ENCODE assay signal across 26 mouse cellular contexts in the genomic region with DNA sequence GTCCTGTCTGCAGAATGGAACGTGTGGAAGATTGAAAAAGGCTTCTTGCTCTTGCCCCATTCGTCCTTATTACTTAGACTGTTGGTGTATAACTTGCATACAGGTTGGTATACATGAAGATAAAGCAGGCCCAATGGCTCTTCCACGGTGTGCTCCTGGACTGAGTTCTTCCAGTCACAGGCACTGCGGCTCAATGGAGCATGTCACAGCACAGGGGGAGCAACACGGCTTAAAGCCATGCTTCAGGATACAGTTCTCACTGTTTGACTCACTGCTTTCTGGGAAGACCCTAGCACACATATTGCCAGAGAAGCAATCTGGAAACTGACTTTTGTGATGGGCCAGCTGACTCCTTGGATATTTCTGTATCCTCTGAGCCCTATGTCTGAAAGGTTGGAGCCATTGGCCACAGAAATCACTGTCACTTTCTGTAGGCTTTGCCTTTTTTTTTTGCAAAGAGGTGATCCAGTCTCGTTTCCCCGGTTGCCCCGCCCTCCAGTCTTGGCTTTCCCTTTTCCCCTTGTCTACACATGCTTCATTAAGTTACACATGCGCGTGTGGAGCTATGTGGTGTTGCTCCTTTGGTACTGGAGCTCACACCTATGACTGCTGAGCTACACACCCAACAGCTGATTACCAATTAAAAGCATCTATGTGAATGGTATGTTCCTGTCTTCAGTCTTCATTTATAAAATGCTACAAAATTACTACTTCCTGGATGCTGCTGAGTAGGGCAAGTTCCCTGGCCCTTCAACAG. TPM values are rescaled to one million over a fixed set of nuclear protein-coding genes. Genes with fewer than 3 reads are reported as not detected.
A peak's percentile ranks its signal among the peaks of the same experiment; 100 is the strongest.
DNase-seq lines count a peak whose midpoint lies in the region; ATAC-seq lines count a peak whose summit lies in the region.
"Had no signal": no experiment of that assay in that cellular context is flagged by ENCODE, and none has a peak within 500 bp of the region (broad histone marks: within the 10 kb centered on the region; RNA-seq: fewer than 3 reads in every experiment).

No protein-coding gene starts in this region.

- no peaks in the 10 kb centered on the region for H3K27me3 ChIP-seq in kidney, embryonic 15.5 days
- no peaks in the 10 kb centered on the region for H3K27me3 ChIP-seq in midbrain, embryonic 11.5 days (ENCODE audit: control insufficient read depth, insufficient read depth, low read length)
- no peaks in the 10 kb centered on the region for H3K27me3 ChIP-seq in midbrain, embryonic 14.5 days (ENCODE audit: control insufficient read depth, insufficient read depth, low read length)
- H3K27me3 ChIP-seq: embryonic facial prominence, embryonic 13.5 days; forebrain, embryonic 12.5 days; forebrain, embryonic 15.5 days; heart, embryonic 13.5 days; hindbrain, embryonic 12.5 days; hindbrain, embryonic 15.5 days; Patski had no signal

- intact Hi-C loops in heart, postnatal 25 days (cut with DNase I), result no loop called here

- DNase-seq in heart, adult 11 months, result peak; percentile 36
- no peak for DNase-seq in heart, postnatal 25 days (ENCODE audit: low spot score)
- no peak for DNase-seq in kidney, adult 11 months
- peak; percentile 69 for DNase-seq in midbrain, embryonic 11.5 days (ENCODE audit: low spot score, missing footprints)
- DNase-seq in midbrain, embryonic 14.5 days, result no peak
- DNase-seq: adrenal gland, postnatal 10 days; adrenal gland, postnatal 36 days; cerebellum, adult 11 months; cerebellum, adult 2 months; cerebellum, postnatal 10 days; cerebellum, postnatal 36 days; embryo, embryonic 11 days; gastrocnemius, postnatal 25 days; heart, adult 2 months; heart, postnatal 14 days had no signal

- no peak overlapping the region for H3K4me3 ChIP-seq in kidney, embryonic 15.5 days (replicated peaks)
- H3K4me3 ChIP-seq in midbrain, embryonic 11.5 days (ENCODE audit: low read depth, low read length), result no peak overlapping the region
- H3K4me3 ChIP-seq in midbrain, embryonic 14.5 days (replicated peaks; ENCODE audit: low read depth, low read length), result no peak overlapping the region
- H3K4me3 ChIP-seq: embryonic facial prominence, embryonic 10.5 days; embryonic facial prominence, embryonic 13.5 days; erythroblast, embryonic 14.5 days; forebrain, embryonic 12.5 days; forebrain, embryonic 15.5 days; heart, adult 2 months; heart, embryonic 10.5 days; heart, embryonic 13.5 days; hindbrain, embryonic 12.5 days; hindbrain, embryonic 15.5 days had no signal

- peak; percentile 90 for ATAC-seq in kidney, embryonic 15.5 days (replicated peaks; ENCODE audit: low FRiP score)
- ATAC-seq in midbrain, embryonic 11.5 days (ENCODE audit: low FRiP score), result no peak
- ATAC-seq in midbrain, embryonic 14.5 days (ENCODE audit: low FRiP score, low TSS enrichment), result no peak
- ATAC-seq: forebrain, embryonic 15.5 days; Patski had no signal

- no peaks in the 10 kb centered on the region for H3K9me3 ChIP-seq in kidney, embryonic 15.5 days (replicated peaks)
- no peaks in the 10 kb centered on the region for H3K9me3 ChIP-seq in midbrain, embryonic 11.5 days (ENCODE audit: control insufficient read depth, low read length)
- no peaks in the 10 kb centered on the region for H3K9me3 ChIP-seq in midbrain, embryonic 14.5 days (ENCODE audit: control insufficient read depth, low read length)
- H3K9me3 ChIP-seq: embryonic facial prominence, embryonic 10.5 days; embryonic facial prominence, embryonic 13.5 days; forebrain, embryonic 12.5 days; forebrain, embryonic 15.5 days; heart, embryonic 10.5 days; heart, embryonic 13.5 days; hindbrain, embryonic 12.5 days; hindbrain, embryonic 15.5 days had no signal

- H3K4me1 ChIP-seq in kidney, embryonic 15.5 days, result peaks cover 11% of the 10 kb centered on the region
- no peaks in the 10 kb centered on the region for H3K4me1 ChIP-seq in midbrain, embryonic 11.5 days (ENCODE audit: control insufficient read depth, insufficient read depth, low read length)
- H3K4me1 ChIP-seq in midbrain, embryonic 14.5 days (ENCODE audit: control insufficient read depth, insufficient read depth, low read length), result no peaks in the 10 kb centered on the region
- H3K4me1 ChIP-seq: embryonic facial prominence, embryonic 10.5 days; forebrain, embryonic 12.5 days; forebrain, embryonic 15.5 days; heart, embryonic 10.5 days; hindbrain, embryonic 12.5 days; hindbrain, embryonic 15.5 days had no signal

- H3K36me3 ChIP-seq in kidney, embryonic 15.5 days, result no peaks in the 10 kb centered on the region
- H3K36me3 ChIP-seq in midbrain, embryonic 11.5 days (ENCODE audit: control insufficient read depth, insufficient read depth, low read length), result no peaks in the 10 kb centered on the region
- H3K36me3 ChIP-seq in midbrain, embryonic 14.5 days (ENCODE audit: control insufficient read depth, insufficient read depth, low read length), result 0 out of 2 replicates have a peak, but pooled peaks cover 3% of the 10 kb centered on the region
- H3K36me3 ChIP-seq: embryonic facial prominence, embryonic 10.5 days; embryonic facial prominence, embryonic 13.5 days; forebrain, embryonic 12.5 days; forebrain, embryonic 15.5 days; heart, embryonic 10.5 days; hindbrain, embryonic 12.5 days; hindbrain, embryonic 15.5 days had no signal

- H3K27ac ChIP-seq in kidney, embryonic 15.5 days, result peak overlapping the region; percentile 59
- H3K27ac ChIP-seq in midbrain, embryonic 11.5 days (ENCODE audit: low read depth, low read length), result no peak overlapping the region
- no peak overlapping the region for H3K27ac ChIP-seq in midbrain, embryonic 14.5 days (replicated peaks; ENCODE audit: low read depth, low read length)
- H3K27ac ChIP-seq: embryonic facial prominence, embryonic 10.5 days; embryonic facial prominence, embryonic 13.5 days; forebrain, embryonic 12.5 days; forebrain, embryonic 15.5 days; heart, adult 2 months; heart, embryonic 10.5 days; heart, embryonic 13.5 days; hindbrain, embryonic 12.5 days; hindbrain, embryonic 15.5 days had no signal

- 55% methylated on average over 10 of the region's 10 CpGs for WGBS in kidney, embryonic 15.5 days
- 91% methylated on average over 10 of the region's 10 CpGs for WGBS in midbrain, embryonic 11.5 days
- 89% methylated on average over 10 of the region's 10 CpGs for WGBS in midbrain, embryonic 14.5 days

- no peak overlapping the region for H3K4me2 ChIP-seq in kidney, embryonic 15.5 days
- no peak overlapping the region for H3K4me2 ChIP-seq in midbrain, embryonic 11.5 days
- no peak overlapping the region for H3K4me2 ChIP-seq in midbrain, embryonic 14.5 days (ENCODE audit: low read length)
- H3K4me2 ChIP-seq: embryonic facial prominence, embryonic 13.5 days; forebrain, embryonic 12.5 days; forebrain, embryonic 15.5 days; heart, embryonic 13.5 days; hindbrain, embryonic 12.5 days; hindbrain, embryonic 15.5 days had no signal

- no peak overlapping the region for H3K9ac ChIP-seq in kidney, embryonic 15.5 days
- no peak overlapping the region for H3K9ac ChIP-seq in midbrain, embryonic 11.5 days (ENCODE audit: low read length)
- H3K9ac ChIP-seq in midbrain, embryonic 14.5 days (replicated peaks; ENCODE audit: low read length), result no peak overlapping the region
- H3K9ac ChIP-seq: embryonic facial prominence, embryonic 13.5 days; forebrain, embryonic 12.5 days; forebrain, embryonic 15.5 days; heart, embryonic 13.5 days; hindbrain, embryonic 12.5 days; hindbrain, embryonic 15.5 days had no signal

RNA-seq across cellular contexts. Expression of gene N4bp2l1, which starts 21.8 kb away (rescaled TPM):
- total RNA-seq in heart, postnatal 25 days (2021), result 1 to 10 TPM; 3.1 TPM
- polyA plus RNA-seq in kidney, embryonic 15.5 days (2015; fragmentation: Nextera tagmentation; extraction: Ambion mirVana), result 4.5 and 5.9 TPM in 2 replicates
- 2.8 and 3.5 TPM in 2 replicates for polyA plus RNA-seq in midbrain, embryonic 11.5 days (2014; fragmentation: Nextera tagmentation; extraction: Ambion mirVana)
- 12.9 and 17.2 TPM in 2 replicates for polyA plus RNA-seq in midbrain, embryonic 14.5 days (2014; fragmentation: Nextera tagmentation; extraction: Ambion mirVana)

RNA-seq across cellular contexts. Expression of gene N4bp2l2, which starts 47.2 kb away (rescaled TPM):
- 10 to 100 TPM; 41.8 to 44.1 TPM for total RNA-seq in heart, postnatal 25 days (2021)
- 40.2 and 41.6 TPM in 2 replicates for polyA plus RNA-seq in kidney, embryonic 15.5 days (2015; fragmentation: Nextera tagmentation; extraction: Ambion mirVana)
- 40.5 and 42.1 TPM in 2 replicates for polyA plus RNA-seq in midbrain, embryonic 11.5 days (2014; fragmentation: Nextera tagmentation; extraction: Ambion mirVana)
- polyA plus RNA-seq in midbrain, embryonic 14.5 days (2014; fragmentation: Nextera tagmentation; extraction: Ambion mirVana), result 31.6 and 33.8 TPM in 2 replicates

RNA-seq across cellular contexts. Expression of gene Pds5b, which starts 54.8 kb away (rescaled TPM):
- 10 to 100 TPM; 15.7 to 18.0 TPM for total RNA-seq in heart, postnatal 25 days (2021)
- 32.8 and 33.8 TPM in 2 replicates for polyA plus RNA-seq in kidney, embryonic 15.5 days (2015; fragmentation: Nextera tagmentation; extraction: Ambion mirVana)
- 48.9 and 49.3 TPM in 2 replicates for polyA plus RNA-seq in midbrain, embryonic 11.5 days (2014; fragmentation: Nextera tagmentation; extraction: Ambion mirVana)
- polyA plus RNA-seq in midbrain, embryonic 14.5 days (2014; fragmentation: Nextera tagmentation; extraction: Ambion mirVana), result 38.2 and 46.7 TPM in 2 replicates

Comparison
In these comparisons a context has a peak if more than half of its experiments do, and no peak if none do; other contexts are left out.
1. DNase-seq: peak in heart, adult 11 months (single experiment) and midbrain, embryonic 11.5 days (single experiment); none in heart, postnatal 25 days (single experiment), kidney, adult 11 months (single experiment) and midbrain, embryonic 14.5 days (single experiment).